Mouse (Mus musculus): ENCODE measurements at regions not wholly inside any gene's neighbourhood (a gene's known extent, or its start where the extent isn't known, plus 50 kb on each side); places are given as distances from the start of the nearest gene placed in this dataset.

DNA sequence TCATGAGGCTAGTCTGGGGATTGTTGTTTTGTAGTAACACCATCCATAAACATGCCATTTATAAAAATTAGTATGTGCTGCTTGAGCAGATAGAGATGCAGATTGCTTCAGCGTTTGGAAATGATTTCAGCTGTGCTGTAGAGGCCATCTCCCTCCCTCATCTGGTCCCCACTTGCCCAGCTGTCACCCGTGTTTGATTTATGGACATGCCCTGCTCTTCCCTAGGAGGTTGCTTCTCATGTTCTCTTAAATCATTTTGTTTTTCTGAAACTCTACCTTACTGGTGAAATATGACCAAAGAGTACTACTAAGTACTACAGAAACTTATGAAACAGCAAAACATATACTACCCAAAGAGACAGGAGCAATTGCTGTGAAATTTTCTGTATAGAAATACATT lies 284.7 kb upstream of the N6amt1 start:
- H3K4me3 ChIP-seq (replicated peaks) = no peak overlapping the region
- H3K4me1 ChIP-seq (replicated peaks) = no peaks in the 10 kb centered on the region
- H3K9me3 ChIP-seq = no peaks in the 10 kb centered on the region
- no peak for ATAC-seq (ENCODE audit: insufficient number of reproducible peaks, insufficient read depth, low FRiP score, low TSS enrichment, low read depth)
- H3K9ac ChIP-seq (replicated peaks) = no peak overlapping the region
- WGBS = 55% methylated on average over 2 of the region's 2 CpGs
- no peaks in the 10 kb centered on the region for H3K36me3 ChIP-seq
- no peak overlapping the region for H3K4me2 ChIP-seq
- H3K27ac ChIP-seq = no peak overlapping the region
- no peaks in the 10 kb centered on the region for H3K27me3 ChIP-seq

DNA sequence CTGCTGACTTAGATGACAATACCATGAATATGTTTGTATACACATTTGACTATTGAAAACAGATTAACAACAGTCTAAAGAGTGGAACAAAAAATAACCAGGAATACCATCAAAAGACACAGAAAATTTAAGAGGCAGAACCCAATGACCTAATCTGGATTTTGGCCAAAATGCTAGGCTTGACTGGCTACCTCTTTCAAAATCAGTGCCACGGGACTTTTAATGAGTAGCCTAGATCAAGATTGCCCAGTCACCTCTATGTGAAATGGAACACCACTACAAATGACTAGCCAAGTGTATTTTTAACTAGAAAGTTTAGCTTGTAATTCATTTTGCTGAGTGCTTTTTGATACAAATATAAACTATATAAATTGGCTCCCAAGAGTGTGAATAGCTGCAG lies 286.0 kb upstream of the N6amt1 start:
- Histone ChIP-seq H3K27me3 (no peaks in the 10 kb centered on the region), H3K4me3 (replicated peaks) (no peak overlapping the region), H3K9me3 (no peaks in the 10 kb centered on the region), H3K4me1 (replicated peaks) (no peaks in the 10 kb centered on the region), H3K36me3 (no peaks in the 10 kb centered on the region), H3K4me2 (no peak overlapping the region), H3K27ac (no peak overlapping the region), H3K9ac (replicated peaks) (no peak overlapping the region)
- no peak for ATAC-seq (ENCODE audit: insufficient number of reproducible peaks, insufficient read depth, low FRiP score, low TSS enrichment, low read depth)
- 72% methylated on average over 1 of the region's 1 CpGs for WGBS

- Histone ChIP-seq H3K4me1 (replicated peaks) (no peaks in the 10 kb centered on the region), H3K27me3 (no peaks in the 10 kb centered on the region), H3K27ac (no peak overlapping the region), H3K36me3 (no peaks in the 10 kb centered on the region), H3K9ac (replicated peaks) (no peak overlapping the region), H3K9me3 (no peaks in the 10 kb centered on the region), H3K4me2 (no peak overlapping the region), H3K4me3 (replicated peaks) (no peak overlapping the region)
- 86% methylated on average over 5 of the region's 5 CpGs for WGBS
- no peak for ATAC-seq (ENCODE audit: insufficient number of reproducible peaks, insufficient read depth, low FRiP score, low TSS enrichment, low read depth)
Measured at GRCm38 (mm10) chr16:87067523-87067922, 286.5 kb upstream of the N6amt1 start.

DNA sequence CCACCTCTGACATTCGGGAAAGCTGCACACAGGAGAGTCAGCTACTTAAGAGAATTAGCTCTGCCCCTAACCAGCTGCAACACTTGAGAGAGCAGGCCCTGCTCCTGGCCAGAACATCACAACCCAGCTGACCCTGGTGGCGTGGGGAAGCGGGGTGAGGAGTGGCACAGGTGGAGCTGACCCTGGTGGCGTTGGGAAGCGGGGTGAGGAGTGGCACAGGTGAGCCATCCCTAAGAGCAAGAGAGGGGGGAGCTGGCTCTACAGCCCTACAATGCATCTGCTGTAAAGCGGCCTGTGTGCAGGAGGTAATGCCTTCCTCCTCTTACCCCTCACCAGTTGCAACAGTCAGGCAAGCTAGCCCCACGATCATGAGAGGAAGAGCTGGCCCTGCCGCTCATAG lies 293.5 kb upstream of the N6amt1 start:
- no peak overlapping the region for H3K4me3 ChIP-seq (replicated peaks)
- no peaks in the 10 kb centered on the region for H3K4me1 ChIP-seq (replicated peaks)
- H3K27ac ChIP-seq = no peak overlapping the region
- 95% methylated on average over 8 of the region's 8 CpGs for WGBS
- H3K4me2 ChIP-seq = no peak overlapping the region
- no peaks in the 10 kb centered on the region for H3K27me3 ChIP-seq
- H3K36me3 ChIP-seq = no peaks in the 10 kb centered on the region
- H3K9me3 ChIP-seq = no peaks in the 10 kb centered on the region
- no peak overlapping the region for H3K9ac ChIP-seq (replicated peaks)
- no peak for ATAC-seq (ENCODE audit: insufficient number of reproducible peaks, insufficient read depth, low FRiP score, low TSS enrichment, low read depth)

DNA sequence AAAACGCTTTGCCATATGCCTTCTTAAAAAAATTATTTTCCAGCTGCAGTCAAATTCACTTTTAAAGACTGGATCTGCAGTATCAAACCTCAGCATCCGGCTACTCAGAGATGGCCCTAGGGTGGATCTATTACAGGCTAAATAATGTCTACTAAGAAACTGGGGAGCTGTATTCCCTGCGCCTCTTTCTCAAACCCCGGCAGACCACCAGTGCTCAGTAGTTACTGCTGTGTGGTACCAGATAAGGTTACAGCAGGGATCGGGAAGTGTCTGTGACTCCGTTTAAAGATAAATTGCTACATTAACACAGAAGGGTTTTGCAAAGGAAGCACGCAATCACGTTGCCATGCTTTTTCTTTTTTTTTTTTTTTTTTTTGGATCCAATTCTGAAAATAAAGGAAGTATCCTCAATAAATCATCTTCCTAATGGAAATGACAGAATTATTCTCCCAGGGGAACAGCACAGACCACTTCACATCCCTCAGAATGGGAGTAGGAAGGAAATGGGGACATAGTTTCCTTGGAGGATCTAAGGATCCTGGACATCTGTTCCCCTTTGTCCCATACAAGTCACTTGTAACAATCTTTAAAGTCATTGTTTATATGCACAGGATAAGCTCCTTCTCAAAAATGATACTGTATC lies 304.1 kb upstream of the N6amt1 start:
- no peaks in the 10 kb centered on the region for H3K4me1 ChIP-seq (replicated peaks)
- H3K4me3 ChIP-seq (replicated peaks) = no peak overlapping the region
- H3K36me3 ChIP-seq = no peaks in the 10 kb centered on the region
- H3K27ac ChIP-seq = no peak overlapping the region
- no peak for ATAC-seq (ENCODE audit: insufficient number of reproducible peaks, insufficient read depth, low FRiP score, low TSS enrichment, low read depth)
- 79% methylated on average over 8 of the region's 8 CpGs for WGBS
- H3K4me2 ChIP-seq = no peak overlapping the region
- H3K9ac ChIP-seq (replicated peaks) = no peak overlapping the region
- H3K9me3 ChIP-seq = no peaks in the 10 kb centered on the region
- no peaks in the 10 kb centered on the region for H3K27me3 ChIP-seq

DNA sequence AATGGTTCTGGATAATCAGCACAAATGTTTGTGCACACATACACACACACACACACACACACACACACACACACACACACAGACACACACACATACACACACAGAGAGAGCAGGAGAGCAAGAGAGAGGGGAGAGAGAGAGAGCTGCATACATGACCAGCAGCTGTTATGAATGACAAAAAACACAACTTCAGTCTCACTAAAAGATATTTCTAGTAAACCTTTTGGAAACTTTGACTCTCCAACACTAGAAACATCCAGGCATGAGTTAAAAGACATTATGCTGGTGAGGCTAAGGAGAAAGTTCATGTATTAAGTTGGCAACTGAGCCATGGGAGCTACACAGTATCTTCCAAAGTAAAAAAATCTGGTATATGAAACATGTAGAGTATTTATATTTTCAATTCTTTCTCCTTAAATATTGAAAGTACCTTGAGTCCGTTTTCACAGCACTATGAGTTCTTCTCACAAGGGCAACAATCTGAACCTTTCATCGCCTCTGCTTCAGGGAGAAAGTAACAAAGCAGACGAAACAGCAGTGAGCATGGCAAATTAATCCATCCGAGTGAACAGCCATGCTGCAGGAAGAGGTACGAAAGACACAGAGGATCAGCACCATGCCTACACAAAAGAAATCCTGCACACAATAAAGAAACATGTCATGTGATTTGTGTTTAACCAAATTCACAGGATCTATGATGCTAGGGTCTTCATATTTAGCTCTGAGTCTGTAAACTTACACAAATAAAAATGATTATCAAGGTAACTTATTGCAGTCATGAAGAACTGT lies 309.0 kb upstream of the N6amt1 start:
- Histone ChIP-seq H3K36me3 (no peaks in the 10 kb centered on the region), H3K27me3 (no peaks in the 10 kb centered on the region), H3K9ac (replicated peaks) (no peak overlapping the region), H3K9me3 (no peaks in the 10 kb centered on the region), H3K27ac (no peak overlapping the region), H3K4me1 (replicated peaks) (no peaks in the 10 kb centered on the region), H3K4me3 (replicated peaks) (no peak overlapping the region), H3K4me2 (no peak overlapping the region)
- WGBS = 75% methylated on average over 5 of the region's 5 CpGs
- no peak for ATAC-seq (ENCODE audit: insufficient number of reproducible peaks, insufficient read depth, low FRiP score, low TSS enrichment, low read depth)

DNA sequence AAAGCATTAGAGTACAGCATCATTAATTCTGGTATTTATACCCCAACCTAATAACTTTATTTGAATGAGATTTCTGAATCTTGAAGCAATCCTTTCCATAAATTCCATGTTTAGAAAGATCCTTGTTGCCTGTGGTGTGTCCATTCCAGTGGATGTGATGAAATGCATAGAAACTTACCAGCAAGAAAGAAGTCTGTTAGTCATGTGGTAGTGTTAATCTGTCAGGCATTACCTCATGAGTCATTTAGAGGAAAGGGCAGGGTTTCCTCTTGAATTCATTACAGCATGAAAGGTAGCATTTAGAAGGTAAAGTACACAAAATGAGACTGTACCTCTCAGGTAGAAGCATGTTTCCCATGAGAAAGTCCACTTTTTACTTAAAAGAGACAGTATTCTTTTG lies 310.3 kb upstream of the N6amt1 start:
- H3K9me3 ChIP-seq = no peaks in the 10 kb centered on the region
- no peak overlapping the region for H3K4me3 ChIP-seq (replicated peaks)
- H3K4me1 ChIP-seq (replicated peaks) = no peaks in the 10 kb centered on the region
- H3K27me3 ChIP-seq = no peaks in the 10 kb centered on the region
- H3K9ac ChIP-seq (replicated peaks) = no peak overlapping the region
- ATAC-seq (ENCODE audit: insufficient number of reproducible peaks, insufficient read depth, low FRiP score, low TSS enrichment, low read depth) = no peak
- no peak overlapping the region for H3K27ac ChIP-seq
- no peak overlapping the region for H3K4me2 ChIP-seq
- H3K36me3 ChIP-seq = no peaks in the 10 kb centered on the region

DNA sequence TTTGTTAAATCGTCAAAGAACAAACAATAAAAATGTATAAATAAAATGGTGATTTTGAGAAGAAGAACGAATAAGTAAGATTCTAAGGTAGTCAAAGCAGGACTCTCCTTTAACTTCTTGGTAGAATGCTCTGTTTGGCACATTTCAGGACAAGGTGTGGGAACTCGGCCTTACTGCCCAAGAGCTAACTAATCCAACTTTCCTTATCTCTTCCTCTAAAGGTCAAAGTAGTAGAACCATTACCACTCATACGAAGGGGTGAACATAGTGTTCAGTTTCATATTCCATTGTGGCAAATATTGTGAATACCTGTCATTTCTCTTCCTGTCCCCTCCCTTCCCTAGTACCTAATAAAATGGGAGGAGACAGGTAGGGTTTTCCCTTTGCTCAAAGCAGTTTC lies 313.6 kb upstream of the N6amt1 start:
- H3K27ac ChIP-seq = no peak overlapping the region
- no peak overlapping the region for H3K4me2 ChIP-seq
- ATAC-seq (ENCODE audit: insufficient number of reproducible peaks, insufficient read depth, low FRiP score, low TSS enrichment, low read depth) = no peak
- WGBS = 84% methylated on average over 4 of the region's 4 CpGs
- no peak overlapping the region for H3K9ac ChIP-seq (replicated peaks)
- H3K9me3 ChIP-seq = no peaks in the 10 kb centered on the region
- H3K4me3 ChIP-seq (replicated peaks) = no peak overlapping the region
- no peaks in the 10 kb centered on the region for H3K4me1 ChIP-seq (replicated peaks)
- H3K36me3 ChIP-seq = no peaks in the 10 kb centered on the region
- no peaks in the 10 kb centered on the region for H3K27me3 ChIP-seq

DNA sequence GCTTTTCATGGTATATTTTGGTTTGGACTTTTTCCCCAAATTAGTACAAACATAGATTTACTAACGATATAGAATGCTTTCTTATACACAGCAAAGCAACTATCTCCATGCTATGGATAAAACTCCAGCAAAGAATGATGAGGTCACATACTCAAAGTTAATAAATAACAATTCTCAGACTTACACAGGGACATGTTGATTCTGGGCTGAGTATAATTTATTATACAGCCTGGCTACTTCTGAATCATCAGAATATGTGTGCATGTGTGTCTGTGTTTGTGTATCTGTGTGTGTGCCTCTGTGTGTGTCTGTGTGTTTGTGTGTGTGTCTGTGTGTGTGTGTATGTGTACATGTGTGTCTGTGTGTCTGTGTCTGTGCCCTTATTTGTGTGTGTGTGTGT lies 314.1 kb upstream of the N6amt1 start:
- Histone ChIP-seq H3K4me3 (replicated peaks) (no peak overlapping the region), H3K27me3 (no peaks in the 10 kb centered on the region), H3K9me3 (no peaks in the 10 kb centered on the region), H3K27ac (no peak overlapping the region), H3K36me3 (no peaks in the 10 kb centered on the region), H3K4me2 (no peak overlapping the region), H3K4me1 (replicated peaks) (no peaks in the 10 kb centered on the region), H3K9ac (replicated peaks) (no peak overlapping the region)
- 81% methylated on average over 1 of the region's 1 CpGs for WGBS
- no peak for ATAC-seq (ENCODE audit: insufficient number of reproducible peaks, insufficient read depth, low FRiP score, low TSS enrichment, low read depth)

DNA sequence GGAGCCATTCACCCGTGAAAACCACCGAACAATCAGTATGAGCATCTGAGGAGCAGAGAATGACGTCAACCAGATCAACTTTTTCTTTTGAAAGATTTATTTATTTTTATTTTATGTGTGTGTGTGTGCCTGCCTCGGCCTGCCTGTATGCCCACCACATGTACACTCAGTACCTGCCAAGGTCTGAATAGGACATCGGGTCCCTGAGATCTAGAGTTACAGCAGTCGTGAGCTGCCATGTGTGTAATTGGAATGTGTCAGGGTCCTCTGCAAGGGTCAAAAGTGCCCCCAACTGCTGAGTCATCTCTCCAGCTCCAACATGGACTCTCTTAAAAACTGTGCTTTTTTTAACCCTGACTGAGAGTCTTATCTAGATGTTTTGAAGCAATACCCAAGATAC lies 316.9 kb upstream of the N6amt1 start:
- Histone ChIP-seq H3K4me3 (replicated peaks) (no peak overlapping the region), H3K4me1 (replicated peaks) (no peaks in the 10 kb centered on the region), H3K4me2 (no peak overlapping the region), H3K36me3 (no peaks in the 10 kb centered on the region), H3K27ac (no peak overlapping the region), H3K27me3 (no peaks in the 10 kb centered on the region), H3K9me3 (no peaks in the 10 kb centered on the region), H3K9ac (replicated peaks) (no peak overlapping the region)
- WGBS = 82% methylated on average over 6 of the region's 6 CpGs
- ATAC-seq (ENCODE audit: insufficient number of reproducible peaks, insufficient read depth, low FRiP score, low TSS enrichment, low read depth) = no peak

- WGBS = 80% methylated on average over 3 of the region's 3 CpGs
- H3K4me2 ChIP-seq = no peak overlapping the region
- H3K4me1 ChIP-seq (replicated peaks) = no peaks in the 10 kb centered on the region
- no peak overlapping the region for H3K9ac ChIP-seq (replicated peaks)
- no peaks in the 10 kb centered on the region for H3K9me3 ChIP-seq
- no peak for ATAC-seq (ENCODE audit: insufficient number of reproducible peaks, insufficient read depth, low FRiP score, low TSS enrichment, low read depth)
- no peaks in the 10 kb centered on the region for H3K36me3 ChIP-seq
- H3K27me3 ChIP-seq = no peaks in the 10 kb centered on the region
- no peak overlapping the region for H3K27ac ChIP-seq
- no peak overlapping the region for H3K4me3 ChIP-seq (replicated peaks)
Measured at GRCm38 (mm10) chr16:87031836-87032235, 322.1 kb upstream of the N6amt1 start.
